Mouse (Mus musculus) limb, embryonic 12.5 days (tissue): ENCODE data around the gene Mnat1. TPM values are rescaled to one million over a fixed set of nuclear protein-coding genes. Genes with fewer than 3 reads are reported as not detected.

Source experiments
- ATAC-seq: fragments of 200-750 bp; cut with Nextera tagmentation; 2 replicates; pipeline ENCODE4 v1.8.0; 2017; ENCODE audit warnings: low read depth, moderate TSS enrichment; ENCODE audit not compliant: insufficient number of reproducible peaks, insufficient read depth, low FRiP score, low TSS enrichment
- H3K27ac ChIP-seq: fragments of 300-500 bp; sonication (generic); 2 replicates; pipeline ENCODE4 v1.5.1; 2016; ENCODE audit warnings: mild to moderate bottlenecking, moderate library complexity
- H3K27me3 ChIP-seq: fragments of 300-500 bp; sonication (generic); 2 replicates; pipeline ENCODE4 v1.6.1; 2016; ENCODE audit warnings: mild to moderate bottlenecking, moderate library complexity
- H3K36me3 ChIP-seq: fragments of 300-500 bp; sonication (generic); 2 replicates; pipeline ENCODE4 v1.6.1; 2016; ENCODE audit warnings: mild to moderate bottlenecking, moderate library complexity
- H3K4me1 ChIP-seq: fragments of 300-500 bp; sonication (generic); replicated peaks from 2 replicates; pipeline ENCODE4 v1.6.1; 2016
- H3K4me2 ChIP-seq: fragments of 300-500 bp; sonication (generic); 2 replicates; pipeline ENCODE4 v1.6.1; 2016; ENCODE audit warnings: mild to moderate bottlenecking, moderate library complexity
- H3K4me3 ChIP-seq: fragments of 300-500 bp; sonication (generic); replicated peaks from 2 replicates; pipeline ENCODE4 v1.5.1; 2016; ENCODE audit warnings: mild to moderate bottlenecking
- H3K9ac ChIP-seq: fragments of 300-500 bp; sonication (generic); replicated peaks from 2 replicates; pipeline ENCODE4 v1.6.1; 2016; ENCODE audit warnings: mild to moderate bottlenecking, moderate library complexity
- H3K9me3 ChIP-seq: fragments of 300-500 bp; sonication (generic); 2 replicates; pipeline ENCODE4 v1.6.1; 2016; ENCODE audit warnings: mild to moderate bottlenecking, moderate library complexity
- WGBS: fragments of 180-500 bp; shearing (Covaris S2); methylation state at CpG from one replicate; pipeline ENCODE4 v1.1.7; 2016; 5-methylcytosine and 5-hydroxymethylcytosine counted together
- polyA plus RNA-seq: library from polyadenylated mRNA; unstranded; fragments of >200 nt; fragmentation: Nextera tagmentation; extraction: Ambion mirVana; gene quantifications from 2 replicates; pipeline ENCODE4 v1.2.1, GENCODE M21; 2016

The Mnat1 gene
- polyA plus RNA-seq, 1 experiment from 2014 or later: 40.7 TPM

GRCm38 (mm10) chr12:73308711-73309110 is 185.2 kb downstream of the Mnat1 start:
- Histone ChIP-seq H3K27ac (no peak overlapping the region), H3K9ac (no peak overlapping the region), H3K36me3 (no peaks in the 10 kb centered on the region; the same call in 1 of the 2 replicates), H3K4me3 (no peak overlapping the region), H3K9me3 (no peaks in the 10 kb centered on the region), H3K4me2 (no peak overlapping the region), H3K4me1 (no peaks in the 10 kb centered on the region; the same call in 1 of the 2 replicates), H3K27me3 (no peaks in the 10 kb centered on the region)
- no peak for ATAC-seq
- WGBS: 70% methylated on average over 2 of the region's 2 CpGs

GRCm38 (mm10) chr12:73317706-73318686 is 194.5 kb downstream of the Mnat1 start:
- WGBS: 89% methylated on average over 7 of the region's 7 CpGs

More at GRCm38 (mm10) chr12:73317706-73318686, 194.5 kb downstream of the Mnat1 start:
- H3K4me1 ChIP-seq: 0 out of 2 replicates have a peak, but pooled peaks cover 3% of the 10 kb centered on the region
- no peak overlapping the region for H3K4me3 ChIP-seq
- H3K36me3 ChIP-seq: peaks cover 9% of the 10 kb centered on the region
- H3K27me3 ChIP-seq: no peaks in the 10 kb centered on the region
- ATAC-seq: no peak
- no peak overlapping the region for H3K27ac ChIP-seq
- H3K9me3 ChIP-seq: no peaks in the 10 kb centered on the region
- H3K4me2 ChIP-seq: no peak overlapping the region
- H3K9ac ChIP-seq: no peak overlapping the region

Other genes with a start within 250 kb of the Mnat1 start
- not detected in 2 replicates for gene Six6, start 183.8 kb upstream of the Mnat1 start, polyA plus RNA-seq
- gene 4930447C04Rik, start 182.9 kb upstream of the Mnat1 start, polyA plus RNA-seq: 5.8 and 6.3 TPM in 2 replicates
- 60.3 and 72.1 TPM in 2 replicates for gene Six1, start 69.8 kb upstream of the Mnat1 start, polyA plus RNA-seq
- 15.6 and 18.7 TPM in 2 replicates for gene Six4, start 10.3 kb upstream of the Mnat1 start, polyA plus RNA-seq
- gene Trmt5, start 163.0 kb downstream of the Mnat1 start, polyA plus RNA-seq: 21.7 and 23.7 TPM in 2 replicates
- gene Slc38a6, start 163.1 kb downstream of the Mnat1 start, polyA plus RNA-seq: 10.1 and 15.3 TPM in 2 replicates